Mouse (Mus musculus) CH12.LX (cell line): ENCODE measurements around the gene Lrrc23.

ENCODE experiments used
- ELF1 ChIP-seq: IDR thresholded peaks from 2 replicates; pipeline ENCODE4 v1.6.1; 2014; ENCODE audit warnings: low read depth, mild to moderate bottlenecking, inconsistent platforms, low read length, improper control_type of control experiment
- NELFE ChIP-seq: IDR thresholded peaks from 2 replicates; pipeline ENCODE4 v1.6.1; 2011; ENCODE audit warnings: low read depth, low read length, improper control_type of control experiment
- RCOR1 ChIP-seq: conservative IDR thresholded peaks from 2 replicates; pipeline ENCODE4 v1.6.1; 2012; ENCODE audit warnings: low read depth, mild to moderate bottlenecking, inconsistent platforms, low read length, improper control_type of control experiment
- USF2 ChIP-seq: conservative IDR thresholded peaks from 2 replicates; pipeline ENCODE4 v1.6.1; 2011; ENCODE audit warnings: low read depth, low read length, improper control_type of control experiment

- TF ChIP-seq ELF1 (no peak), NELFE (no peak), USF2 (no peak), RCOR1 (no peak)
Observed at GRCm38 (mm10) chr6:124750405-124750804, 29.1 kb downstream of the Lrrc23 start.
